Mouse (Mus musculus) heart, adult 9 months (tissue): ENCODE measurements around the gene Blnk.

Source experiments
- DNase-seq, 2 experiments: peaks; one replicate each; pipeline ENCODE4 v3.0.0; 2022; ENCODE audit warnings: low spot score in 2 of 2

Blnk gene

DNA sequence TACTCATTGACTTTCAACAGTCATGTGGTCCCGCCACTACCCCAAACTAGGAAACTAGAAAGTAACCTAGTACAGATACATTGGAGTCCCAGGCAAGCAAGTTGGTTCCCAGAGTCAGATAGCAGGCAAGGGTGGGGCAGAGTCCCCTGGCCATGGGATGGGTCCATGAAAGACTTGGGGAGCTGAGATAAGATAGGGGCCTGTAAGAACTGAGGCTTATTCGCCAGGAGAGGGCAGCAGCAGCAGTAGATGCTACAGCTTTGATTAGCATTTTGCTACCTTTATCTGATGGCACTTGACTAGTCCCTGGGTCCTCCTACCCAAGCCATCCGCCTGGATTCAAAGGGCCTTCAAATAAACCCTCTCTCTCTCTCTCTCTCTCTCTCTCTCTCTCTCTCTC lies 5.2 kb upstream of the Blnk start:
- no peak for DNase-seq

DNA sequence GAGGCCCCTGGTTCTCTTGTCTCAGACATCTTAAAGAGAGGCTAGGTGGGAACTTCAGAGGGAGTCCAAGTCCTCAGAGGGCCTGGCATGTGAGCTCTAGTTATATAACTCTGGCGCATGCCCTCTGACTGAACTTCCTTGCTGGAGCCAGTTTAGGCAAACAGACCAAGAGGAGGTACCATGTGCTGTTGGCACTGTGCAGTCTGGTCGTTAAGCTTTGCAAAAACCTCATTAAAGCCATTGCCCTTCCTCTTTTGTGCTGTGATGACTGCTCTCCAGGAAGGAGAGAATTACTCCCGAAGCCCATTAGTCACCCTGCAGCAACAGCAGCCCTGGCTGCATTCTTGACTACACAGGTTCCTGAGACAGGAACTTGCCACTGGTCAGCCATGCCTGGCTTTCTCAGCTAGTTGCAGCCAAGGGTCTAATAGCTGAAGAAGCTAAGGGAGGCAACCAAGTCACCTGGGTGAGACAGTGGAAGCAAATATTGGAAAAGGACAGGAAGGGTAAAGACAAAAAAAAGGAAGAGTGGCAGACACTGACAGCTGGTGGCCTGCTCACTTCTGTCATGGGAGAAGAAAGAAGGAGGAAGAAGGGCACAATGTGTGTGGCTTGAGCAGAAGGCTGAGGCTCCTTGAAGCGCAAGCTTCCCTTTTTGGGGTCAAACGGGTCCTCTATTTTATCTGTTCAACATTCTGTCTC lies 4.3 kb upstream of the Blnk start:
- DNase-seq, result peak; percentile 31 to 62

DNA sequence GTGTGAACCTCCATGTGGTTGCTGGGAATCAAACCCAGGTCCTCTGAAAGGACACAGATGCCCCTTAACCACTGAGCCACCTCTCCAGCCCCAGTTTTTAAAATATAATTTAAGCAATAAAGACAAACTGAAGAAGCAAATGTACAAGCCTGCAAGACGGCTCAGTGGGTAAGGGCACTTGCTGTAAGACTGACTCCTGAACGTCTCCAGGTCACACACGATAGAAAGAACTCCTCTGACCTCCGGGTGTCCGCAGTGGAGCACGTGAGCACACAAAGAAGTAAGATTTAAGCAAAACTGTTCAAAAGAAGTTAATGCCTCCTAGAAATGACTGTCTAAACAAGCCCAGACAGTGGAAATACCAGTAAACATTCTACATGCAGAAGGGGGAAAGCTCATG lies 2.4 kb upstream of the Blnk start:
- DNase-seq, result no peak

DNA sequence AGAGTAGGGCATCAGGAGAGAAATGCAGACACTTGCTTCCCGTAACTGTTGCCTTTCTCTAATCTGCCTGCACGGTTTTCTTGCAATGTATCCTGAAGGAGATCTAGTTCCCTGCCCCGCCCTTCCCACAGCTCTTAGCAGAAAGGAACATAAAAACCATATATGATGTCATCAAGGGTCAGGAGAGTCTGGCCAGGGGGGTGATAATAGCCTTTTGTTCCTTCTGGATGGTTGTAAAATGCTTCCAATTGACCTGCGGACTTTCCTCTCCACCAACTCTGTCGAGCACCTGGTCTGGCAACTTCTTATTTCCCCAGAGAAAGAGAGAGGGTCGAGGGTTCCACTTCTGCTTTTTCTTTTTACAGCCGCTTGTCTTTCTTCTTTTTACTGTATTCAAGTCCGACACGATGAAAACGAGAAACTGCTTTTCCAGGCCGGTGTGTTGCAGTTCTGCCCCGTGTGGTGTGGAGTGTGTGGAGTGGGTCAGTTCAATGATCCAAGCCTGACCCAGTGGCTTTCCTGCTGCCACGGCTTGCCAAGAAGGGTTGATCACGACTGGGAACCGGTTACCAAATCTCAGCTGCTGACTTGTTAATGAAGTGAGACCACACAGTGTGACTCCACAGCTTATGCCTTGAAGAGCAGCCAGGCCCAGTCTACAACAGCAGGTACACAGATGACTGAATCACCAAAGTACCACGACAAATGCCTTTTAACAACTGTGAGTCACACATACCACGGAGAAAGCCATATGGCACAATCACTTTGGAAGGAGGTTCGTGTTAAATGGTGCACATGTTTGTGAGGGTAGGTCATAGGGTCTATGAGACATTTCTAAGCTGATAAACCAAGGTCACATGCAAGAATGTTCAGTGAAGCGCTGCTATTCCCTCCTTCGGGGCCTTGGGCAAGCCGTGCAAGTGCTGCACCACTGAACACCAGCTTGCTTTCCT lies 1.4 kb upstream of the Blnk start:
- DNase-seq, result no peak

DNA sequence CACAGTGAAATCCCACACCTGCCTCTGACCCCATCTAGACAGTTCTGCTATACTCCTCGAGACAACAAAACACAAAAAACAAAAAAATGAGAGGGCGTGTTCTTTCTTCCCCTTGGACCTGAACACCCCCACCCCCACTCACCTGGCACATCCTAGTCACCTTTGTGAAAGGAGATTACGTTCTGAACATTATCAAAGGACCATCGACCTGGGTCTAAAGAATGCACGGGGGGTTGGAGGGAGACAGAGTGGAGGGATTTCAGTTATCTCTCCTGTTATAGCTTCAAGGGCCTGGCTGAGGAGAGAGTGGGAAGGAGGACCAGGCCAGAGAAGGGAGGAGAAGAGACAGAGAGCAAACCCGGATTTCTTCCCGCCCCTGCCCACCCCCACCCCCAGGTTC lies 576 bp upstream of the Blnk start:
- no peak for DNase-seq

DNA sequence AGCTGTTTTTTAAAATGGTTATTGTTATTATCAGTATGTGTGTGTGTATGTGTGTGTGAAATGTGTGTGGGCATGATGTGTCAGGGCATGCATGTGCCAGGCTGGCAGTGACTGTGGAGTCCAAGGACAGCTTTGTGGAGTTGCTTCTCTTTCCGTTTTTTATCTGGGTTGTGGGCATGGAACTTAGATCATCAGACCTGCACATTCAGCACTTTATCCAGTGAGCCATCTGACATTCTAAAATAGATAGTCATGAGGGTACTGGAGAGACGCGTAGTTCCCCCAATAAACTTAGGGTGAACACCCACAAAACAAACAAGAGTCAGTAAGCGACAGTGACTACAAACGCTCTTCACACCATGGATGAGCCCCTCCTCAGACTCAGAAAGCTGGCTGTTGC lies 979 bp downstream of the Blnk start:
- peak; percentile 8 to 33 for DNase-seq

DNA sequence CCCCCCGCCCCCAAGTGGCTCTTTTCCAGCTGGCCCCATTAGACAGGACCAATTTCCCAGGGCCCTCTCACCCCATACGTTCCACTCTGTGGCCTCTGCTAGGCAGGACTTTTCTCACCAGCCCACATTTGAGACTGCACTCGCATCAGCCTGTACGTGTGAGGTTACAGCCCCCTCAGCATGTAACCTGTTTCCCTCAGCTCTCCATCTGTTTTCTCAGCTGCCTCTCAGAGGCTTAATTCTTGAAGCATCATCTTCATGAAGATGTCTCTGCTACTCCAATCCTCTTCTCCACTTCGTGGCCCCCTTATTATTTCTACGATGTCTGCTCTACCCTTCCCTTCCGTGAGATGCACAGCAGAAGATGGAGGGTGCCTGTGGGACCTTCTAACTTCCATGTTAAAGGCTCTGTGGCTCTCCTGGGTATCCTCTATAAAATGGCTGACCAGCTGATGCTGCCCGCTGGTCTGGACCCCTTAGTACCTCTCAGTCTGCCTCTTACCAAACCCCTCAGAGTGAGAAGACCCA lies 1.8 kb downstream of the Blnk start:
- DNase-seq, result no peak

DNA sequence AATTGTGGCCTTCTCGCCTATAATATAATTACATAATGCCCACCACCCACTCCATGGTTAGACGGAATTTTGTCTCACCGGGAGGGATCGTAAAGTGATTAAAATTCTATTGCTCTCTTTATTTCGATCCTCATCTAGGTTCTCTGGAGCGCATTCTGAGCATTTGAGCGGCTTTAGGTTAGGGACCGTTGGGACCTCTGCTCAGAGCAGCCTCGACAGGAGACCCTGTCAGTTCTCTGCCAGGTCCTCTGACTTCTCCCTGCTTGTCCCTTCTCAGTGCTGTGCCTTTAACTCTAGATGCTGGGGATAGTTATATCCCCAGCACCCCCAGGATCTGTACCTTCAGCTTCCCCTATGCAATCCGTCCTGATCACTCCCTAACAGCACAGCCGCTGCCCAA lies 2.2 kb downstream of the Blnk start:
- no peak for DNase-seq

DNA sequence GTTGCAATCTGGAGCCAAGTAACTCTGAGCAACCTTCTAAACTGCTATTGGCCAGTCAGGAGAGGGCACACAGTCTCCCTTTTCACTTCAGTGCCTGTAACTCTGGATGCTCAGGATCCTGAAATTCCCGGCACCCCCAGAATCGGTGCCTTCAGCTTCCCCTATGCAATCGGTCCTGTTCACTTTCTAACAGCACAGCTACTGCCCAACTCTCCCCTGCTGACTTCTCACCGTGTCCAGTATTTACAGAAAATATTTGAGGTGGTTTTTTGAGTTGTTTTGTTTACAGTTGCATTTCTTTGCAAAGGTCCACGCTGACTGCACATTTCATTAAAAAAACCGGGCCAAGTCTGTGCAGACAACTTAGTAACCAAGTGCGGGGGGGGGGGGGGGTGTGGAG lies 2.7 kb downstream of the Blnk start:
- no peak for DNase-seq

DNA sequence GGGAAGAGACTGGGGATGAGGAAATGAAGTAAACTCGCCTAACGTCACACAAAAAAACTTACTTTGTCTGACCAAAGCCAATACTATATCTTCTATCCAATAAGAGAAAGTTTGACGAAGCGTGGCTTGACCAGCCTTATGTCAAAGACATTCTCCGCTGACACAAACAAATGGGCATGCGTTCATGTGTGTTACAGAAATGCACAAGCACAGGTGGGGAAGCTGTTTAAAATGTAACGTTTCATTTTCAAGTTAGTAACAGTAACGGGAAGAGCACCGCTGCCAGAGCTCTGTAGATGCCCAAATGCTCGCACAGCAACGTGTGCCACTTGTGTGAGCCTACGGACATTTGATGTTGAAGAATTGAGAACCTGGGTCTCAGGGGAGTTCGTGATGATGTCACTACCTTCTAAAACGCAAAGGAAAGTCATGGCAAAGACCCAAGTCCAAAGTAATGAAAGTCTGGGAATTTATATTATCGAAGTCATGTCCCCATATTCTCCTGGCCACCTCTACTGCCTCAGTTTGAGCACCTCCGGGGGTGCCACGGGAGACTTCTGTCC lies 3.5 kb downstream of the Blnk start:
- no peak for DNase-seq

DNA sequence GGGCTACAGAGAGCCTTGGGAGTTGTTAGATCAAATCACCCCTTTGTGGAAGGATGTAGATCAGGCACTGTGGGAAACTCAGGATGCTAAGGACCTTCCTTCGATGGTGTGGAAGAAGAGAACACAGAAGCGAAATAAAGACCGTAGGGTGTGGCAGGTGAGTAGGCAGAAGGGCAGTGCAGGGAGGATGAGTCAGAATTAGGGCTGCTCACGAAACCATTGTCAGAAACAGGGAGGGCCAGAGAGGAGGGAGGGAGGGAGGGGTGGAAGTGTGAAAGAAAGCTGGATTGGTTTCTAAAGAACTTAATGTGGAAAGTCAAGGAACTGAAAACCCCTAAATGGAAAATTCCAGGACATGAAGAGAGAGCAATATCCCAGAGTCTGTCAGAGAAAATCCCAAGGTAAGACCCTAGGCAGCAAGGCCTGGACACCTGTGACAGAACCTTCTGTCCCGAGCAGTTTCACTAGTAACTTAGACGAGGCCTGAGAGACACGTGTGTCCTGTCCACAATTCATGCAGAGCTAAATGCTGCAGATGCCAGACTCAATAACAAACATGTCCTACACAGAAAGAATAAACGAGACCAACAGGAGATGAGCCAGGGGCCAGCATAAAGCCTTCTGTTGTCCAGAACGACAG lies 4.3 kb downstream of the Blnk start:
- no peak for DNase-seq

DNA sequence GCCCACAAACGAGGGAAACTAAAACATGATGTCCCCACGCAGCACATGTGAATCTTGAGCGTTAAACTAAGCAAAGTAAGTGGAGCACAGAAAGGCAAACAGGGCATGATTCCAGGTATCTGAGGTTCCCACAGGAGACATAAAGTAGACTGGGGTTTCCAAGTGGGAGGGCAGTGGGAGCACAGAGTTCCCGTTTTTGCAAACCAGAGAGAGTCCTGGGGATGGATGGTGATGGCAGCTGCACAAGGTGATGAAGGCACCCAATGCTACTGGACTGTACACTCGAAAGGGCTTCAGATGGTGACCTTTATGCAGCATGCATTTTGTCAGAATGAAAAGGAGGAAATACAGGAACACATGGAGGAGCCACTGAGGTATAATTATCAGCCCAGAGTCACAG lies 5.5 kb downstream of the Blnk start:
- DNase-seq, result no peak

DNA sequence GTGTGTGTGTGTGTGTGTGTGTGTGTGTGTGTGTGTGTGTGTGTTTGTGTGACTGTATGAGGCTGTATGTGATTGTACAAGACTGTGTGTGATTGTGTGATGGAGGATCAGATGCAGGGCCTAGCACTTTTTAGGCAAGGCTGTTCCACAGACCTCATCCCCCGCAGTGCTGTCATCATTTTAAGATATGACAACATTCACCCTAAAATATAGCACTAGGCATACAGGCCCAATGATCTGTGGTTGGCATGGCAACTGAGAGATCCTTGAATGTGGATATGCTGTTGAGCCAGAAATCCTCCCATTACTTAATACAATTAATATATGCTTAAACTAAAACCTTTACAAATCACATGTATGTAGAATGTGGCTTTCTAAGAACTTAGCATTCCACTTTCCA lies 9.8 kb downstream of the Blnk start:
- DNase-seq, result no peak

DNA sequence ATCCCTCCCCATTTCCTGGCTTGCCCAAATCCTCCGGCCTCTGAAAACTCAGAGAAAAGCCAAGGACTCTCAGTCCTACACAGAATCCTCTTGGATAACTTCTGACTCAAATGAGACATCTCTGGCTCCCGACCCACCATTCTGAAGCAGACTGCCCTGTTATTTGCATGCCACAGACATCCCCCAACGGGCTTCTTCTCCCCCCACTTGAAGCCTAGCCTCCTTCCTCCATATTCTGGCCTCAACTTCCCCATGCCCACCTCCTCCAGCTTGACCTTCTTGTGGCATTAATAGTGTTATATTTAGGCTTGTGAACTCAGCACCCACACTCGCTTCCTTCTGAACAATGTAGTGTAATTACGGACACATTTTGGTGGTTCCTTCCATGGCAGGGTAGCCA lies 13.7 kb downstream of the Blnk start:
- no peak for DNase-seq

DNA sequence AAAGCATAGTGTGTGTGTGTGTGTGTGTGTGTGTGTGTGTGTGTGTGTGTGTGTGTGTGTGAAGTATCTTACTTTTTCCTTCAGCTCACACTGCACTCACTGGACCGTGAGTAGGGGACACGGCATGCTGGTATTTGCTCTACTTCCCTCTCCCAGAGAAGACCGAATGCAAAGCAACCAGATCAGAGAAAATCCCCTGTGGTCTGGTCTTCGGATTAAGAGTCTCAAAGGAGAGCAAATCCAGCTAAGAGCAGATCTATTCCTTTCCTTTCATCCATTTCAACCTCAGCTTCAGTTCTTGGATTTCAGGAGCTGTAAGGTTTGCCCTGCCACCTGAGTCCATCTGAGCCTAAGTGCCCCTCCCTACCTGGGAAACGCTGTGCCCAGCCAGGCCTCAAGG lies 16.3 kb downstream of the Blnk start:
- DNase-seq, result no peak

DNA sequence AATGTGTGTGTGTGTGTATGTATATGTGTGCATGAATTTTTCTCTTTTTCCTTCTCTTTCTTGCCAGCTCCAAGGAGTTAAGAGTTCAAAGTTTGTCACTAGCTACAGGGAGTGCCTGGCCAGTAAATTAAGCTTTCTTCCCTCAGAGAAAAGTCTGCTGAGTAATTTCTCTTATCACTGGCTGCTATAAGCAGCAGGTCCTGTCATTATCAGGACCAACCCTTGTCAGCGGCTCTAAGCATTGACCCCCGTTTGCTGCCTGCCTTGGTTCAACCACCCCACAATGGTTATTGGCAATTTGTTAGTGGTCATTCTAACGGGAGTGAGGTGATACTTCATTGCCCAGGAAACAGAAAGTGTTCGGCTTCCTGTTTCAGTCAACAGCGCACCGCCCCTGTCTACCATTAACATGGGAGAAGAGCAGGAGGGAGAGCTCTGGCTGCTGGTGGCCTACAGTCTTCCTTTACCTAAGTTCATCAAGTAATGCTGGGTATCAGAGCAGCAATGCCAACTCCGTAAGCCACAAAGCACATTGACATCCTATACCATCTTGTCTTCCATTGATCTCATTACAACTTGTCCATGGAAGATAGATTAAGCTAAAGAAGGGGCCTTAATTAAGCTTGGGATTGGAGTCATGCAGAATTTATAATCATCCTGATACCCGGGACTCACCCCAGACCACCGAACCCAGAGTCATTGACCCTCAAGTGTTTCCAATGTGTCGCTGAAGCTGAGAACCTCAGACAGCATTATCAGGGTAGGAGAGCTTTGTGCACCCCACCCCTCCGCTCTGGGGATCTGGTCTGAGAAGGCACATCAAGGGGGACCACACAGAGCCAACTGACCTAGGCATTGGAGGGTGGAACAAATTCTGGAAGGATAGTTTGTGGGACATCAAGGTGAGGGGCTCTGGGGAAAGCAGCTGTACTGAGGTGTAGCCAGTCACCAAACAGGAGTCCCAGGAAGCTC lies 17.1 kb downstream of the Blnk start:
- DNase-seq, result no peak

DNA sequence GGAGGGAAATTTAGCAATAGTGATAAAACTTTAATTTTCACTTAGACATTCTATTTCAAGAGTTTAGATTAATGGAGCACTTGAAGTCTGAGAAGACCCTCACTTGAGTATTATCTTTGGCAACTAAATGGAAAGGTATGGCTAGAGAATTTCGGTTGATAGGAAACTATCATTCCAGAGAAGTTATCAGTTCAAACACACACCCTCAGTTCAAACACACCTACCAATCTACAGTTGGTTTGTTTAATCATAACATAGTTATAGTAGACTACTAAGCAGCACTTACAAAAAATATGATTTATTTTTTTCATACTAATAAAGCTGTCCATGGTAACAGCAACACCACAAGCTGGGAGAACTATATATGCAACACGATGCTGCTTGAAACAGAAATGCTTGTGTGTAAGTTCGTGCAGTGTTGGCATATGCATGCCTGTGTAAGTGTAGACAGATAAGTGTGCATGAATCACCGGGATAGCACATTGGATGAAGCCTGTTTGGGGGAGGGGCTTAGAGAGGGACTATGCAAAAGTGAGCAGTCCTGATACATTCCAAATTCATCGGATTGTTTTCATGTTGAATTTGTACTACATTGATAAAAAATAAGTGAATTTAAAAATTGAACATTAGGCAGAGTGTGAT lies 22.9 kb downstream of the Blnk start:
- no peak for DNase-seq

DNA sequence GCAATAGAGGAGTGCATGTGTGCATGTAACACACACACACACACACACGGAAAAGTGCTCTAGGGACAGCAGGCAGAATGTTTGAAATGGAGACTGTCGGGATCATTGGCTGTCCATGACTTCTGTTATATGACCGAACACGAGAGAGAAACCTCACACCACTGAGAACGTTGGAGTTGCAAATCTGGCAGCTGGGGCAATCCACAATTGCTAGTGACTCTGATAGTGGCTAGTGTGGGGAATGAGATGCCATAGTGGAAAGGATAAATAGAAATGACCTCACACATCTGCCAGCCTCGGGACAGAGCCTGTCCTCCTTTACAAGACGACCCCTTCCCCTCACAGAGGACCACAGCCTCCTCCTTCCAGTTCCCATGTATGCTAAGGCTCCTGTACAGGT lies 23.6 kb downstream of the Blnk start:
- no peak for DNase-seq

DNA sequence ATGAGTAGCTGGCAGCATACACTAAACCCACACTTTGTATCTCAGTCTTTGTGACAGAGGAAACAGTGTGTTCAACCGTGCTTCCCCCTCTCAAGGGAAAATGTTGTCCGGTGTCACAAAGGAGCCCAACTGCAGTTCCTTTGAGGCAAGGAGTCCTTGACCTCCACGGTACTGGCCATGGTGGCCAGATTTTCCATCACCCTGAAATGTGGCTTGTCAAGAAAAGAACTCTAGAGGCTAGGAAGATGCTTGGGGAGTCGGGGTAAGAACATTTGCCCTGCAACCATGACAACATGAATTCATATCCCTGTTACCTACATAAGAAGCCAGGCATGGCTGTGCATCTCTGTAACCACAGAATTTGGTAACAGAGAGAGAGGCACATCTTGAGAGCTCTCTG lies 24.0 kb downstream of the Blnk start:
- DNase-seq, result no peak
